Mouse (Mus musculus): ENCODE measurements around the gene Ebf4.

DNA sequence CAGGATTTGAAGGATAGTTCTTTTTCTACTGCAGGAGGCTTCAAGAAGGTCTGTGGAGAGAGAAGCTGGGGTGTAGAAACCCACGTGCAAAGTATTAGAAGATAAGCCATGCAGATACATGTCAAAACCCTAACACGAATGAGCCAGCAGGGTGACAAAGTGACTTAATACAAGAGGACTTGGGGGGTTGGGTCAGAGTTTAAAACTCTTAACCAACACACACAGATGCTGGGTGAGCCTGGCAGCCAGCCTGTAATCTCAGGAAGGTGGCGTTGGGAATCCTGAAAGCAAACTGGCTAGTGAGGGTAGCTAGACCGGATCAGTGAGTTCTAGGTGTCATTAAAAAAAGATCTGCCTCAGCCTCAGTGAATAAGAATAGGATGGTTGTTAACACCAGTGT lies 72.4 kb downstream of the Ebf4 start:
- TF ChIP-seq CTCF (IDR thresholded peaks at IDR 0.05; ENCODE audit: insufficient read depth, low read depth, low read length): no peak
- no peak for TF ChIP-seq POLR2A (IDR thresholded peaks at IDR 0.05; ENCODE audit: insufficient read depth, low read depth, low read length)
